Mouse (Mus musculus) ovary, postnatal 36 days (tissue): Measurements from ENCODE around the gene Slc4a10.
"Not testable (repeated sequence)": the region's sequence is repeated elsewhere in the genome, so short reads cannot be mapped to it uniquely, and the experiment has no call there.

Source experiments
- DNase-seq: peaks from one replicate; pipeline ENCODE4 v3.0.0; 2022; ENCODE audit warnings: low spot score, mixed read lengths

The Slc4a10 gene

GRCm38 (mm10) chr2:62046421-62046845 lies at the start of gene Slc4a10:
Gene Slc4a10, plus strand, starts transcription at chr2:62046462.
- no peak for DNase-seq

- not testable (repeated sequence) for DNase-seq
These were observed 45.0 kb upstream of the Slc4a10 start for GRCm38 (mm10) chr2:62001251-62001650.

- no peak for DNase-seq
These were observed 28.1 kb upstream of the Slc4a10 start for GRCm38 (mm10) chr2:62018209-62018608.

DNA sequence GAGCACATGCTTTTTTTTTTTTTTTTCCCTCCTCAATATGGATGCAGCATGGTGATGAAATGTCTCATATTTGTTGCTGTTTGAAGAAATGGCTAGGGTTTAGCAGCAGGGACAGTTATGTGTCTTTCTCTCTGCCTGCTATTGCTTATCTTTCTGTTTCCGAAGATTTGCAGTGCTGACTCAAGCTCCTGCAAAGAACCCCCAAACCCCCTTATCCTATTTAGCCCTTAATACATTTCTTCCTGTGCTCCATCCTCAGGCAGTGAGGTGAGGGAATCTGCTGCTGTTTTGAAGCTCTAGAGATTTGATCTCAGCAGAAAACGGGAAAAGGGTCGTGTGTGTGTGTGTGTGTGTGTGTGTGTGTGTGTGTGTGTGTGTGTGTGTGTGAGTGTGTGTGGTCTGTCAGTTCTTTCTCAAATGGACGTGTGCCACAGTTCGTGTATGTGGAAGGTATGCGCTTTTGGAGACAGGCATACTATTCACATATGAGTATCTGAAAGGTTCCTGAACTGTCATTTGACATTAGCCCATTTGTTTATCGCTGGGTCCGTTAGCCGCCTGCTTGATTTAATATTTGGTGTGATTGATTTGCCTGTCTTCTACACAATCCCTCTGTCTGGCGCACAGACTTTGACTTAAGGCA lies 720 bp downstream of the Slc4a10 start:
- no peak for DNase-seq

- peak; percentile 5 for DNase-seq
These were observed 1.3 kb downstream of the Slc4a10 start for GRCm38 (mm10) chr2:62047504-62048005.

- DNase-seq: no peak
These were observed 1.9 kb downstream of the Slc4a10 start for GRCm38 (mm10) chr2:62048116-62048515.

DNA sequence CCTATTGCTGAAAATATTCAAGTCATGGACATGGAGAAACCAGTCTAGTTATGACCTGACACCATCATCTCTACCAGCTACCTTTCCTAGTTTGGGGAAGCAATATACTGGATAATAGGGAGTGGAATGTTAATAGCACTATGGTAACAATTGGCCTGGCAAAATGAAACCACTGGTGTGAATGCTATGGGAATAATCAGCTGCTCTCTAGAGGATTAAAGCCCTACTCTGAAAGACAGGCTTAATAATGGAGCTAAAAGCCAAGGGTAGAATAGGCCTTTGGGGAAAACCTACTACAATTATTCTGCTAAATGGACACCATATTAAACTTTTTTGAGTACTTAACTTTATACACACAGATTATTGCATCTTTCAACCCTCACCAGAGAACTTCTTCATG lies 30.2 kb downstream of the Slc4a10 start:
- no peak for DNase-seq

DNA sequence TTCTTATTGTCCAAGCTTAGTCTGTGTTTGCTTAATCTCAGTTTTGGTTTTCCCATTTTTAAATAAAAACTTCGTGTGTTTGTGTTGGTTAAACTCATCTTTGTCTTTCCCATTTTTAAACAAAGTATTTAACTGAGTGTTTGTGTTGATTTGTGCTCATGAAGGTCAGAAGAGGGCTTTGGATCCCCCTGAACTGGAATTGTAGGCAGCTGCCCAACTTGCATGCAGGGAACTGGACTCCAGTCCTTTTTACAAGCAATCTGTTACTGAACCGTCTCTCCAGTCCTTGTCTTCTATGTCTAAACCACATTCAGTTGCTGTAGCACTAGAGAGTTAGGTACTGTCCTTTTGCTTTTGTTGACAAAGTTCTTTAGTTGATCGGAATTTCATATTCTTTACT lies 41.3 kb downstream of the Slc4a10 start:
- DNase-seq: no peak

DNA sequence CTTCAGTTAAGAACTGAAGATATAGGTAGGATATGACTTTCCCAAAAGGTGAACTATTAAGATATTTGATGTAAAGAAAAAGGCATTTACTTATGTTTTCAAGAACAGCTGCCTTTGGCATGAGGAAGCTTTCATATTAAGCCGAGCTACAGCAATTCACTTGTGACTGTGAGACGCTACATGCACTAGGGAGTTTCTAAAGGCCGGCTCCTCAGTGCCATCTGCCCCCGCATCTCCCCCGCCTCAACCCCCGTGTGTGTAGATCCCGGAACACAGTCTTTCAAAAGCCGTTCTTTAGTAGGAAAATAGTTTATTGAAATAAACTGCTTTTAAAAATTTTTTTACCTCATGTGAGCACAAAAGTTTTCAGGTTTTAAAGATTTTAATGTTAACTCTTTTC lies 42.5 kb downstream of the Slc4a10 start:
- DNase-seq: no peak

- no peak for DNase-seq
These were observed 42.9 kb downstream of the Slc4a10 start for GRCm38 (mm10) chr2:62089208-62089607.

DNA sequence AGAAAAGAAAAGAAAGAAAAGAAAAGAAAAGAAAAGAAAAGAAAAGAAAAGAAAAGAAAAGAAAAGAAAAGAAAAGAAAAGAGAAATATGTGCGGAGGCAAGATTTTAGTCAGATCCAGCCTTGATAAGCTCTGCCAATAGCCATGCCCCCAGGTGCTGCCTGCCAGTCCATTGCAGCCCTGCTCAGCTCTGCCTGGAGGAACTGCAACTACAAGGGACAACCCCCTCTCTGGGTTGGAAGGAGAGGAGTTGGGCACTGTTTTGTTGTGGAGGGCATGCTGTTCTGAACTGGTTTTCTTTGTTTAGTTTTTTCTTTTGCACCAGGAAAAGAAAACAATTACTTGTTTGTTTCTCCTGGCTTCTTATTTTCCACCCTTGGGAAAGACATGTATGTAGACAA lies 54.3 kb downstream of the Slc4a10 start:
- DNase-seq: no peak

GRCm38 (mm10) chr2:62115346-62115745 lies 69.1 kb downstream of the Slc4a10 start:
- DNase-seq: no peak

DNA sequence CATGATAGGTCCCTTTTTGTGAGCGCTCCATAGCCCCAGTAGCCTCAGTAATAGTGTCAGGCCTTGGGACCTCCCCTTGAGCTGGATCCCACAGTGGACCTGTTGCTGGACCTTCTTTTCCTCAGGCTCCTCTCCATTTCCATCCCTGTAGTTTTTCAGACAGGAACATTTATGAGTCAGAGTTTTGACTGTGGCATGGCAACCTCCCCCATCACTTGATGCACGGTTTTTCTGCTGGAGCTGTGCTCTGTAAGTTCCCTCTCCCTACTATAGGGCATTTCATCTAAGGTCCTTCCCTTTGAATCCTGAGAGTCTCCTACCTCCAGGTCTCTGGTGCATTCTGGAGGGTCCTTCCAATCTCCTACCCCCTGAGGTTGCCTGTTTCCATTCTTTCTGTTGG lies 83.7 kb downstream of the Slc4a10 start:
- no peak for DNase-seq

GRCm38 (mm10) chr2:62134911-62135310 lies 88.6 kb downstream of the Slc4a10 start:
- DNase-seq: no peak

- no peak for DNase-seq
These were observed 101.4 kb downstream of the Slc4a10 start for GRCm38 (mm10) chr2:62147636-62148035.

- DNase-seq: no peak
These were observed 103.2 kb downstream of the Slc4a10 start for GRCm38 (mm10) chr2:62149421-62149820.

- no peak for DNase-seq
These were observed 104.6 kb downstream of the Slc4a10 start for GRCm38 (mm10) chr2:62150830-62151229.

GRCm38 (mm10) chr2:62210109-62210508 lies 163.8 kb downstream of the Slc4a10 start:
- no peak for DNase-seq

DNA sequence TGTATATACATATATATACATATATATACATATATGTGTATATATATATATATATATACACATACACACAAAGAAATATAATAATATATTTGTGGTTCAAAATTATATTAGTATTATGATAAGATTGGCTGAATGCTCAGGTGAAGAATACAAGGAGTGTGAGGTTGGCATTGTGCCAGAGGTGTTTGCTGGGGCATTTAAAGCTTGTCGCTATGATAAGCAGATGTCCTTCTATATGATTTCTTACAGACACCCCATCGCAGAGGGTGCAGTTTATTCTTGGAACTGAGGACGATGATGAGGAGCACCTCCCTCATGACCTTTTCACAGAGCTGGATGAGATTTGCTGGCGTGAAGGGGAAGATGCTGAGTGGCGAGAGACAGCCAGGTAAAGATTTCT lies 164.8 kb downstream of the Slc4a10 start:
- no peak for DNase-seq

- no peak for DNase-seq
These were observed 181.3 kb downstream of the Slc4a10 start for GRCm38 (mm10) chr2:62227563-62227962.

DNA sequence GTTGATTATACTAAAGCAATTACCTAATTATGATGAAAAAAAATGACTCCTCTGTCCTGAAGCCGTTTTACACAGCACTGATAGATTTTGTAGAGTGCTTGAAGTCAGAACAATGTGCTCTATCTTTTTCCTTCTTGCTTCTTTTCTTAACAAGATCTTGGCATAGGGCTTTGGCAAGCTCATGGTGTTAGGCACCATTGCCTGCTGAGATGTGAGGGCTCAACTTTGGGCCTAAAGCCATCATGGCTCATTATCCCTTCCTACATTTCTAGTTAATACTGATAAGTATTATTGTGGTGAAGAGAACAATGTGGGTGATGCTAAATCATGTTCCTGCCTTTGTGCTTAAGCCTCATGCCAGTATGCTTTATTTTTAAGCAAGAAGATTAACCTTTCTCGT lies 185.0 kb downstream of the Slc4a10 start:
- DNase-seq: no peak

- no peak for DNase-seq
These were observed 197.9 kb downstream of the Slc4a10 start for GRCm38 (mm10) chr2:62244167-62244566.

DNA sequence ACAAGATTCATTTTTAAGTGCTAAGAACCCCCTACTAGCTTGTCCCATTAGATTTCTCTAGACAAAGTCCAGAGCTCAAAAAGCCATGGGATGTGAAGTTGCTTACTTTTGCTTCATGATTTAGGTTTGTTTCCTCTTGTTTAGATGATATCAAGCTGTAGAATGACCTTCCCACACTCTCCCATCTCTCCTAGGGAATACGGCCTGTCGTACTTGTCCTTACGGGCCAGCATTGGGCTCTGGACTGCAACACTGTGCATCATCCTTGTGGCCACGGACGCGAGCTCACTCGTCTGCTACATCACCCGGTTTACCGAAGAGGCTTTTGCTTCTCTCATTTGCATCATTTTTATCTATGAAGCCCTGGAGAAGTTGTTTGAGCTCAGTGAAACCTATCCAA lies 222.2 kb downstream of the Slc4a10 start:
- DNase-seq: no peak

- DNase-seq: no peak
These were observed 225.6 kb downstream of the Slc4a10 start for GRCm38 (mm10) chr2:62271840-62272239.
